Mouse (Mus musculus) heart, embryonic 15.5 days (tissue): Measurements from ENCODE around the gene Spg21. TPM values are rescaled to one million over a fixed set of nuclear protein-coding genes. Genes with fewer than 3 reads are reported as not detected.

Source experiments
- ATAC-seq: fragments of 200-750 bp; cut with Nextera tagmentation; replicated peaks from 2 replicates; pipeline ENCODE4 v1.8.0; 2017; ENCODE audit warnings: low read depth, moderate TSS enrichment; ENCODE audit not compliant: insufficient number of reproducible peaks, insufficient read depth, low FRiP score
- H3K27ac ChIP-seq: fragments of 300-500 bp; sonication (generic); 2 replicates; pipeline ENCODE4 v1.5.1; 2015; ENCODE audit warnings: mild to moderate bottlenecking, inconsistent platforms
- H3K27me3 ChIP-seq: fragments of 300-500 bp; sonication (generic); 2 replicates; pipeline ENCODE4 v1.6.1; 2015; ENCODE audit warnings: inconsistent platforms
- H3K36me3 ChIP-seq: fragments of 300-500 bp; sonication (generic); 2 replicates; pipeline ENCODE4 v1.6.1; 2015; ENCODE audit warnings: mild to moderate bottlenecking, inconsistent platforms
- H3K4me1 ChIP-seq: fragments of 300-500 bp; sonication (generic); replicated peaks from 2 replicates; pipeline ENCODE4 v1.6.1; 2015; ENCODE audit warnings: inconsistent platforms
- H3K4me2 ChIP-seq: fragments of 300-500 bp; sonication (generic); 2 replicates; pipeline ENCODE4 v1.6.1; 2015; ENCODE audit warnings: inconsistent platforms, mild to moderate bottlenecking, moderate library complexity
- H3K4me3 ChIP-seq: fragments of 300-500 bp; sonication (generic); 2 replicates; pipeline ENCODE4 v1.5.1; 2015; ENCODE audit warnings: mild to moderate bottlenecking, inconsistent platforms
- H3K9ac ChIP-seq: fragments of 300-500 bp; sonication (generic); 2 replicates; pipeline ENCODE4 v1.6.1; 2015; ENCODE audit warnings: mild to moderate bottlenecking, inconsistent platforms
- H3K9me3 ChIP-seq: fragments of 300-500 bp; sonication (generic); replicated peaks from 2 replicates; pipeline ENCODE4 v1.6.1; 2016; ENCODE audit warnings: inconsistent platforms
- WGBS: fragments of 180-500 bp; shearing (Covaris S2); methylation state at CpG from one replicate; pipeline ENCODE4 v1.1.7; 2015; ENCODE audit warnings: mixed read lengths; 5-methylcytosine and 5-hydroxymethylcytosine counted together
- polyA plus RNA-seq: library from polyadenylated mRNA; unstranded; fragments of >200 nt; fragmentation: Nextera tagmentation; extraction: Ambion mirVana; gene quantifications from 2 replicates; pipeline ENCODE4 v1.2.1, GENCODE M21; 2015

Spg21 gene
- polyA plus RNA-seq, 1 experiment from 2014 or later = 52.9 TPM

DNA sequence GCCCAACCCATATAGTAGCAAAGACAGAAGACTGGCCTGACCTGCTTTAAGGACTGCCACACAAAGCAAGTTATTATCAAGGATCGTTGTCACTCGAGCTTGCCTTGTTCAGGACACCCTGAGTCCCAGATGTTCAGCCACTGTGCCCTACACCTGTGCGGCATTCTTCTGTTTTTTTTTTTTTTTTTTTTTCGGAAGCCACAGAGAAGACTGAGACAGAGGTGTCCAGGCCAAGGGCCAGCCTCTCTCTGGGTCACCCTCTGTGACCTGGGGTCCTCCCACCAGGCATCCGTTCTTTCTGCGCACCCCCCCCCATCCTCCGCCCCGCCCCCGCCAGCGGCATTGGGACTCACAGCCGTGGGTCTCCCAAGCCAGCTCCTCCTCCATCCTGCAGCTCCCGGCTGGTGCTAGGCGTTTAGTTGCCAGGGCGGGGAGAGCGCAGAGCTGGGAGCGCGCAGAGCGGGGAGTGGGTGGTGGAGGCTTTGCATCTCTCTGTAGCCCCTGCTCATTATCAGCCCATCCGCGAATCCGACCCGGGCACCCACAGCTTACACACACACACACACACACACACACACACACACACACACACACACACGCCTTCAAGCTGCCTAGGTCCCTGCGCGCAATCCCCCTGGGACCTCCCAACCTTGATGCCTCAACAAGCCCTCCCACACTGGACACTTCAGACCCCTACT lies 59.2 kb downstream of the Spg21 start, which contains the start of gene Ankdd1a:
Gene Ankdd1a (minus strand): TSS at position 387 of the 698 bp plus-strand sequence.
- H3K4me3 ChIP-seq = peak within 1 kb of the TSS; percentile 34
- H3K4me1 ChIP-seq = peaks cover 12% of the 10 kb centered on the region
- no peaks in the 10 kb centered on the region for H3K9me3 ChIP-seq
- H3K9ac ChIP-seq = no peak within 1 kb of the TSS
- H3K27ac ChIP-seq = no peak within 1 kb of the TSS
- WGBS = 8% methylated on average over 23 of the region's 25 CpGs
- H3K4me2 ChIP-seq = peak within 1 kb of the TSS; percentile 63
- H3K36me3 ChIP-seq = no peaks in the 10 kb centered on the region
- peaks cover 12% of the 10 kb centered on the region; the same call in 1 of the 2 replicates for H3K27me3 ChIP-seq
- 0 out of 2 replicates have a peak, but pooled peaks have one; percentile 17 for ATAC-seq

DNA sequence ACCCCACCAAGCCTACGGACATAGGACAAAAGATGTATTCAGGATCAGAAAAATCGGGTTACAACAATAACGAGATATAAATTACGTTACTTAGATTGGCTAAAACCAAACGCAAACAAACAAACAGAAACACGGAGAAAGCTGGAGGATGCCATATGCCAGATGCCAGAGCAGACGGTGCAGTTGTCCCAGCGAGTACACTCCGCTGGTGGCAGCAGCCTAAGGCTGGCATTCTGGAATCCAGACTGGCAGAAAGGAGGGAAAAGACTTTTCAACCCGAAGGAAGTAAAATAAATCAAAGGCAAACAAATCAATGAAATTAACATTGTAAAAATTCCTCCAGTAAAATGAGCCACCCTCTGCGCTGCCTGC lies 59.7 kb downstream of the Spg21 start:
- H3K36me3 ChIP-seq = no peaks in the 10 kb centered on the region
- H3K4me1 ChIP-seq = peaks cover 12% of the 10 kb centered on the region

DNA sequence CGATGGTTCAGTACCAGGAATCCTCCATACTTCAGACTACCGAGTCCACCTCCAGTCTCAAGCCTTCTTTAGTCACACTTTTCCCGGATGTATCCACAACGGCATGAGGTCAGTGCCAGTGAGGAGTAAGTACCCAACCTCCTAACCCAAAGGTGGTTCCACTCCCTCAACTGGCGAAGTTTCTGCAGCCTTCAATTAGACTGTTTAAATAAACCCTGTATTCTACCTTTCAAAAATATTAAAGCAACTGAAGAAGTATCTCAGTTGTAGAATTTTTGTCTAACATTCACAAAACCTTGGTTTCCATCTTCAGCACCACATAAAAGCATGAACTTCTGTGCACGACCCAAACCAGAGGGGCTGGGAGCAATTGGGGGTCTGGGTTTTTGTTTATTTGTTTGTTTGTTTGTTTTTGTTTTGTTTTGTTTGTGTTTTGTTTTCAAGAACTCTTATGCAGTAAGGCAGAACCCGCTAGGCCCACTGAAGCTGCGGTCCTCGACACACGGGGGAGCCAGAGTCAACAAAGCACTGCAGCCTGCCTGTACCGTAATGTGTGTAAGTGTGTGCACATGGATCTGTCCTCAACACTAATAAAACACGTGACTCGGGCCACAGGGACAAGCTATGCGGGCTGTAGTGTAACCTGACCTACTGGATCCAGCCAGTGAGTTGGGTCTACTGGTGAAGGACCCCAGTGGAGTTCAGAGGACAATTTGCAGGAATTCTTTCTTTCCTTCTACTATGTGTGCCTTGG lies 63.0 kb downstream of the Spg21 start:
- Histone ChIP-seq H3K9me3 (no peaks in the 10 kb centered on the region), H3K27ac (no peak overlapping the region), H3K4me2 (no peak overlapping the region), H3K36me3 (no peaks in the 10 kb centered on the region), H3K4me3 (no peak overlapping the region), H3K27me3 (peaks cover 12% of the 10 kb centered on the region; the same call in 1 of the 2 replicates), H3K9ac (no peak overlapping the region), H3K4me1 (peaks cover 19% of the 10 kb centered on the region)
- peak; percentile 81 for ATAC-seq
- WGBS = 21% methylated on average over 14 of the region's 14 CpGs

More for the DNA sequence above, 59.7 kb downstream of the Spg21 start:
- Histone ChIP-seq H3K9ac (no peak overlapping the region), H3K9me3 (no peaks in the 10 kb centered on the region), H3K4me3 (peak overlapping the region; percentile 34), H3K27me3 (peaks cover 12% of the 10 kb centered on the region; the same call in 1 of the 2 replicates), H3K27ac (no peak overlapping the region), H3K4me2 (peak overlapping the region; percentile 63)
- 24% methylated on average over 11 of the region's 11 CpGs for WGBS
- ATAC-seq = no peak

DNA sequence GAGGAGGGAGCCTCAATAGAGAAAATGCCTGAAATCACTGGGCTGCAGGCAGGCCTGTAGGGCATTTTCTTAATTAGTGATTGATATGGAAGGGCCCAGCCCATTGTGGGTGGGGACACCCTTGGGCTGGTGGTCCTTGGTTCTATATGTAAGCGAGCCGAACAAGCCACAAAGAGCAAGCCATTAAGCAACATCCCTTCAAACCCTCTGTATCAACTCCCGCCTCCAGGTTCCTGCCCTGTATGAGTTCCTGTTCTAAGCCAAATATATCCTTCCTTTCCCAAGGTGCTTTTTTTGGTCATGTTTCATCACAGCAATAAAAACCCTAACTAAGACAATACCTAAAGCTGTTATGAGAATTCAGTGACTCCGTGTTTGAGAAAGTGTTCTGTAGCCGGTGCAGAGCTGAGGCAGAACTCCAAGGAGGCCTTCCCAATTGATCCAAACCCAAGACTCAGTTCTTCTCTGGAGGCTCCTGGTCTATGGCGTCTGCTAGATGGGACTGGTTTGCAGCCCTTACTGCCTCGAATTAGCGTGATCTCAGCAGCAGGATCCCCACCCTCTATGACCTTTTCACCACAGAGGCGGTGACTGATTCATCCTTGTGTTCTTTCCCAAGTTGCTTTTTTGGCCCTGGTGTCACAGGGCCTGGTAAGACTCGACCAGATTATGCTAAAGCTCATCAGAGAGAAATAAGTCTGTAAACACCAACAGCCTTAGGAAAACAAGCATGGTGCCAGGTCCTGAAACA lies 64.9 kb downstream of the Spg21 start:
- Histone ChIP-seq H3K4me3 (no peak overlapping the region), H3K36me3 (no peaks in the 10 kb centered on the region), H3K27me3 (peaks cover 8% of the 10 kb centered on the region; the same call in 1 of the 2 replicates), H3K27ac (no peak overlapping the region), H3K9ac (no peak overlapping the region), H3K4me1 (peaks cover 12% of the 10 kb centered on the region), H3K9me3 (no peaks in the 10 kb centered on the region), H3K4me2 (no peak overlapping the region)
- no peak for ATAC-seq
- WGBS = 78% methylated on average over 10 of the region's 10 CpGs

DNA sequence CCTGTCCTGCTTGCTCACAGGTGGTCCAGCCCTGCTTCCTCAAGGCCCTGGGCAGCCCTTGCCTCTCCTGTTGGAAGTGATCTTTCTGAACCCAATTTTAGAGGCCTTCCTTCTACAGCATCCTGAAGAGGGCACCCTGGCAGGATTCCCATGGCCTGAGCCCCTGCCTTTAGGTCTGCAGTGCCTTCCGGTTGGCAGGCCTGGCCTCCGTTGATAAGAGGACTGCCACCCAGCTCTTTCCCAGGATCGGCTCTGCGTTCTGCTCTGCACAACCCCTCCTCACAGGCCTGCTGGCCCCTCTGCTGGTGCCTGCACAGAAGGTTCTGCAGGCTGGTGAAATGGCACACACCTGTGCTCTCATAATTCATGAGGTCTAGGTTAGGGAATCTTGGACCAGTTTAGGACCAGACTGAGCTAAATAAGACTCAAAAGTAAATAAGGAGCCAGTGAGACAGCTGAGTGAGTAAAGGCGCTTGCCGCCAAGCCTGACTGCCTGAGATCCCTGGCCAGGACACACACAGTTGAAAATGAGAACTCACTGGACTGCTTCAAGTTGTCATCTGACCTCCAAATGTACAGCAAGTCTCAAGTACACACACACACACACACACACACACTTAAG lies 67.8 kb downstream of the Spg21 start:
- no peak overlapping the region for H3K4me2 ChIP-seq
- H3K9ac ChIP-seq = no peak overlapping the region
- no peak overlapping the region for H3K27ac ChIP-seq
- H3K36me3 ChIP-seq = no peaks in the 10 kb centered on the region
- H3K4me1 ChIP-seq = peaks cover 12% of the 10 kb centered on the region
- no peaks in the 10 kb centered on the region for H3K27me3 ChIP-seq
- WGBS = 41% methylated on average over 6 of the region's 6 CpGs
- H3K9me3 ChIP-seq = no peaks in the 10 kb centered on the region
- peak; percentile 59; the same call in 1 of the 2 replicates for ATAC-seq
- no peak overlapping the region for H3K4me3 ChIP-seq

DNA sequence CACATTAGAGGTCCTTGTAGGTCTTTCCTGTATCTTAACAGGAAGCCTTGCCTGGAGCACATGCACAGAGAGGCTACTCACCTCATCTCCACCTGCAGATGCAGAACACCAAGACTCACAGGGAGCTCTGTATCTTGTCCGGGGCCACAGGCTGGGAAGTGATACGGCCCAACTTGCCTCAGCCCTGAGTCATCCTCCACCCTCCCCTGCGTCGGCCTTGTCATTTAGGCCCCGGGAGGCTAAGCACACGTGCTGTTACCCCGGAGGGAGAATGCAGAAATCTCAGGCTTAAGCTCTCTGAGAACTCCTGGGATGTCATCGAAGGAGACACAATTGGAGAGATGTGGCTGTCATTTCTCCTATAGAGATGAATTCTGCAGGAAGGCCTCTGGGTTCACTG lies 68.9 kb downstream of the Spg21 start:
- Histone ChIP-seq H3K4me2 (no peak overlapping the region), H3K4me3 (no peak overlapping the region), H3K27me3 (no peaks in the 10 kb centered on the region), H3K9me3 (no peaks in the 10 kb centered on the region), H3K27ac (no peak overlapping the region), H3K36me3 (no peaks in the 10 kb centered on the region), H3K9ac (no peak overlapping the region), H3K4me1 (peaks cover 9% of the 10 kb centered on the region; the same call in 1 of the 2 replicates)
- ATAC-seq = no peak
- 63% methylated on average over 8 of the region's 8 CpGs for WGBS

DNA sequence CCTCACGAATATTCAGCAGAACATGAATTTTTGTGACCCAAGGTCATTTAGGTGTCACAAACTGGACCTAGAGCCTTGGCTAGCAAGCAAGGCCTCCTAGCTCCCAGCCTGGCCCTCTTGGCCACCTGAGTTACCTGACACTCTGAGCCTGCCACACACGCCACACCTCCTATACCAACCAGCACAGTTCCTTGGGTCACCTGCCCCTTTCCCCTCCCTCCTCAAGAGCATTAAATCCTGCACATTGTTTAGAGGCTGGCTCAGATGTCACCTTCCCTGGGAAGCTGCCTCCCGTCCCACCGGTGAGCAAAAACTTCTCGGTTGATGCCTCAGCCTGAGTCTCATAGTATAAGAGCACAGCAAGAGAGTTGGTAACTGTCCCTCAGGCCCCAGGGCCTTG lies 70.5 kb downstream of the Spg21 start:
- Histone ChIP-seq H3K9ac (no peak overlapping the region), H3K4me2 (no peak overlapping the region), H3K27me3 (no peaks in the 10 kb centered on the region), H3K4me1 (peaks cover 9% of the 10 kb centered on the region; the same call in 1 of the 2 replicates), H3K36me3 (no peaks in the 10 kb centered on the region), H3K27ac (no peak overlapping the region), H3K9me3 (no peaks in the 10 kb centered on the region), H3K4me3 (no peak overlapping the region)
- WGBS = 86% methylated on average over 5 of the region's 5 CpGs
- no peak for ATAC-seq

DNA sequence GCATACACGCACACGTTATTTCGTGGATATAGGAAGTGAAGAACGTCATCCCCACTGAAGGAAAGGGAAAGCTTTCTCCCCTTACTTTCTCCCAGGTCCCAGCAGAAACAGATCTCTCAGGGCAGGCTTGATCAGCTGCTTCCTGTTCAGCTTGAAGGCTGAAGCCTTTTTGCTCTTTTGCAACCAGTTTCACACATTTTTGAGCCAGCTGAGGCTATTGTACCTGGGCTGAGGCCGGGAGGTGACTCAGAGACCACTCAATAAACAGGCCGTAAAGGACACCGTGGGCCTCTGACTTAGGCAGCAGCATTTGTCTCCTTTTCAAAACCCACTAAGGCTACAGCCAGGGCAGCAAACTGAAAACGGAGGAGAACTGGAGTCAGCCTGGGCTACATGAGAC lies 72.2 kb downstream of the Spg21 start:
- no peak overlapping the region for H3K4me3 ChIP-seq
- H3K4me2 ChIP-seq = no peak overlapping the region
- no peaks in the 10 kb centered on the region for H3K36me3 ChIP-seq
- H3K9ac ChIP-seq = no peak overlapping the region
- peaks cover 9% of the 10 kb centered on the region; the same call in 1 of the 2 replicates for H3K4me1 ChIP-seq
- ATAC-seq = no peak
- 67% methylated on average over 8 of the region's 8 CpGs for WGBS
- no peaks in the 10 kb centered on the region for H3K9me3 ChIP-seq
- H3K27ac ChIP-seq = 0 out of 2 replicates have a peak overlapping the region, but pooled peaks have one; percentile 23
- no peaks in the 10 kb centered on the region for H3K27me3 ChIP-seq

DNA sequence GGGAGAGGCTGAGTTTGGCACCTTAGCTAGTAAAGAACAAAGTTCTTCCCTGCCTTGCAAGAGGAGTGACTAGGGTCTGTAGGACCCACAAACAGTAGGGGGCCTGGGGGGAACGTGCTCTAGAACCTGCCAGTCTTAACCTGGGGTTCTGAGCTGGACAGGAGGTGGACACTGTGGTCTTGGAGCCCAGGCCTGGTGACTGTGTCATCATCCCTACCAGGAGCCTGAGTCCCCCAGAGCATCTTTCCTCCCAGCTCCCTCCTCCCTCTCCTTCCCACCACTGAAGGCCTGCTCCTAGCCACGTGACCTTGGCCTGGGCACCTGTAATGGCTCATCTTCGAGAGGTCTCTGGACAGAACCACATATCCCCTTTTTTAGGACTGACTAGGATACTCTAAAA lies 73.4 kb downstream of the Spg21 start:
- Histone ChIP-seq H3K4me1 (no peaks in the 10 kb centered on the region), H3K4me3 (no peak overlapping the region), H3K27ac (no peak overlapping the region), H3K27me3 (no peaks in the 10 kb centered on the region), H3K4me2 (no peak overlapping the region), H3K9me3 (no peaks in the 10 kb centered on the region), H3K36me3 (no peaks in the 10 kb centered on the region), H3K9ac (no peak overlapping the region)
- no peak for ATAC-seq
- 90% methylated on average over 3 of the region's 3 CpGs for WGBS

DNA sequence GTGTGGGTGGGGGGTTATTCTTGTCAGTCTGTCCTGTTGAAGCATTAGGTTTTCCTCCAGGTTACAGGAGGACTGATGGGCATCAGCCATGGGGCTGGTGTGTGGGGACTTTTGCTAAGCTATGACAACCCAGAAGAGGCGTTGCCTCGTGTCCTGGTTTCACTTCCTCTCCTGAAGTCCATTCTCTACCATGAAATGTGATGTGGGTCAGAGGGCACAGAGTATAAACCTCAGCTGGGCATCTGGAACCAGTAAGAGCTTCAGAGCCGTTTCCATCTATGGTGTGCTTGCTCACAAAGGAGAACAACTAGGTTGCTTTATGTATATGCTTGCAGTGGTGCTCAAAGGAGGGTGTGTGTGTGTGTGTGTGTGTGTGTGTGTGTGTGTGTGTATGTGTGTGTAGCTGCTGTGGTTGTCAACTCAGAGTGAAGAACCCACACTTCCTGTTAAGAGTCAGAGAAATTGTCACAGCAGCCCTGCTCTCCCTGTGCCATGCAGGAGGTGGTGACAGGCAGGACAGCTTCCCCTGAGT lies 74.5 kb downstream of the Spg21 start:
- no peak overlapping the region for H3K27ac ChIP-seq
- ATAC-seq = no peak

More for the DNA sequence above, 74.5 kb downstream of the Spg21 start:
- no peaks in the 10 kb centered on the region for H3K27me3 ChIP-seq
- H3K4me1 ChIP-seq = no peaks in the 10 kb centered on the region
- no peak overlapping the region for H3K4me2 ChIP-seq
- no peak overlapping the region for H3K9ac ChIP-seq
- H3K4me3 ChIP-seq = no peak overlapping the region
- no peaks in the 10 kb centered on the region for H3K9me3 ChIP-seq
- H3K36me3 ChIP-seq = no peaks in the 10 kb centered on the region
- 64% methylated on average over 3 of the region's 3 CpGs for WGBS
